21 mouse cellular contexts compared by ENCODE assay signal in the genomic region with DNA sequence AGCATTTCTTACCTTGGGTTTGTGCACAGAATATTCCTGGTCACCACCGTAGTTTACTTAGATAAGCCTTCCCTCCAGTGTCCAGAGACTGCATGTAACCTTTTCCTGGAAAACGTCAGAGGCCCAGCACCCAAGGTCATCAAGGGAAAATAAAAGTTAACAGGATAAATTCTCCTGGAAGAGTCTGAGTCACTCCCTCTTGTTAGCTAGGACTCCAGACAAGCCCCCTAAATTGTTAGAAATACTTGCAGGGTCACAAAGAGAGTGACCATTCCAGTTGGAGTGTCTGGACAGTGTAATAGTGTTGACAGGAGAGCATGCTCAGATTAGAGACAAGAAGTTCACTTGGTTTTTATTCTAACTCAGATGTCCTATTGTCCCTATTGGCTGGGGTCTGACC. TPM values are rescaled to one million over a fixed set of nuclear protein-coding genes. Genes with fewer than 3 reads are reported as not detected.
"Had no signal": no experiment of that assay in that cellular context is flagged by ENCODE, and none has a peak within 500 bp of the region (broad histone marks: within the 10 kb centered on the region; RNA-seq: fewer than 3 reads in every experiment).

No protein-coding gene starts in this region.

- H3K27ac ChIP-seq: limb, embryonic 12.5 days; limb, embryonic 15.5 days; liver, embryonic 14.5 days; macrophage; midbrain, embryonic 12.5 days; midbrain, embryonic 15.5 days; neural tube, embryonic 12.5 days; neural tube, embryonic 15.5 days; stomach, embryonic 15.5 days had no signal

- H3K4me1 ChIP-seq: limb, embryonic 12.5 days; limb, embryonic 15.5 days; midbrain, embryonic 12.5 days; midbrain, embryonic 15.5 days; neural tube, embryonic 12.5 days; neural tube, embryonic 15.5 days; stomach, embryonic 15.5 days had no signal

- H3K27me3 ChIP-seq: limb, embryonic 12.5 days; limb, embryonic 15.5 days; midbrain, embryonic 12.5 days; midbrain, embryonic 15.5 days; neural tube, embryonic 12.5 days; neural tube, embryonic 15.5 days; stomach, embryonic 15.5 days had no signal

- H3K9me3 ChIP-seq: limb, embryonic 12.5 days; limb, embryonic 15.5 days; midbrain, embryonic 12.5 days; midbrain, embryonic 15.5 days; neural tube, embryonic 12.5 days; neural tube, embryonic 15.5 days; stomach, embryonic 15.5 days had no signal

- ATAC-seq: liver, postnatal 0 days; lung, postnatal 0 days; midbrain, embryonic 15.5 days had no signal

- H3K4me3 ChIP-seq: limb, embryonic 12.5 days; limb, embryonic 15.5 days; midbrain, embryonic 12.5 days; midbrain, embryonic 15.5 days; neural tube, embryonic 12.5 days; neural tube, embryonic 15.5 days; stomach, embryonic 15.5 days had no signal

- H3K9ac ChIP-seq: limb, embryonic 12.5 days; limb, embryonic 15.5 days; liver, embryonic 14.5 days; liver, postnatal 0 days; lung, embryonic 14.5 days; midbrain, embryonic 12.5 days; midbrain, embryonic 15.5 days; neural tube, embryonic 12.5 days; neural tube, embryonic 15.5 days; stomach, embryonic 15.5 days had no signal

- H3K36me3 ChIP-seq: limb, embryonic 12.5 days; limb, embryonic 15.5 days; midbrain, embryonic 12.5 days; midbrain, embryonic 15.5 days; neural tube, embryonic 12.5 days; neural tube, embryonic 15.5 days; stomach, embryonic 15.5 days had no signal

- DNase-seq: kidney, postnatal 10 days; kidney, postnatal 36 days; left cerebral cortex, postnatal 4 days; liver, postnatal 0 days; lung, embryonic 14.5 days; right cerebral cortex, adult 18-20 months; right cerebral cortex, postnatal 14 days; spleen, adult 18-20 months; thymus, postnatal 25 days had no signal

- H3K4me2 ChIP-seq: limb, embryonic 12.5 days; limb, embryonic 15.5 days; liver, embryonic 11.5 days; lung, embryonic 14.5 days; midbrain, embryonic 12.5 days; midbrain, embryonic 15.5 days; neural tube, embryonic 12.5 days; neural tube, embryonic 15.5 days; stomach, embryonic 15.5 days had no signal

RNA-seq across cellular contexts. Expression of a gene that starts 47.5 kb away (rescaled TPM):
- total RNA-seq: megakaryocyte, adult 5-6 weeks had no signal
- polyA plus RNA-seq: limb, embryonic 12.5 days; macrophage; midbrain, embryonic 12.5 days; neural tube, embryonic 12.5 days; neural tube, embryonic 15.5 days had no signal
